Mouse (Mus musculus) small intestine, adult 2 months (tissue): ENCODE measurements around the gene Adgre1.

Source experiments
- CTCF ChIP-seq: fragments of 200-500 bp; IDR thresholded peaks from 2 replicates; pipeline ENCODE4 v1.5.1; 2012; ENCODE audit warnings: low read depth, mild to moderate bottlenecking, control low read depth, inconsistent platforms, low read length, moderate library complexity, mixed read lengths; ENCODE audit not compliant: insufficient replicate concordance, insufficient read length; ENCODE audit errors: extremely low read depth
- POLR2A ChIP-seq: fragments of 200-500 bp; IDR thresholded peaks from 2 replicates; pipeline ENCODE4 v1.6.1; 2012; ENCODE audit warnings: low read depth, mild to moderate bottlenecking, control low read depth, inconsistent platforms, low read length, moderate library complexity

DNA sequence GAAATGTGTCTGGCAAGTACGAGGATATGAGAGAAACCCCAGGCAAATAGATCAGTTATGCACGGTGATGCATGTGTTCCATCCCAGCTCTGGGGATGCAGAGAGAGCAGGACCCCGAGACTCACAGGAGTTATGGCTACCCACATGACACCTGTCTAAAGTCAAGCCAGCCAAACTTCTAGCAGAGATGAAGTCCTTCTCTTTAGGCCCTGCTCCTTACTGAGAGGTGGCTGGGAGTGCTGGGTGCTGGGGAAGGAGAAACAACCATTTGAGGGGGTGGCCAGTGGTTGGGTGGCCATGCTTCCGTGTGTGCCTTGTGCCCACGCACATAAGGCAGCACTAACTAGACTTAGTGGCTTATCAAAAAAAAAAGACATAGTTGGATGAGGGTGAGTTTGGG lies 8.3 kb upstream of the Adgre1 start:
- no peak for TF ChIP-seq CTCF
- no peak for TF ChIP-seq POLR2A
